Mouse (Mus musculus) neural tube, embryonic 15.5 days (tissue): ENCODE results near the gene Thegl. TPM values are rescaled to one million over a fixed set of nuclear protein-coding genes. Genes with fewer than 3 reads are reported as not detected.

ENCODE experiments used
- ATAC-seq: fragments of 200-750 bp; cut with Nextera tagmentation; 2 replicates; pipeline ENCODE4 v1.8.0; 2017; ENCODE audit warnings: mild to moderate bottlenecking, moderate TSS enrichment, moderate library complexity; ENCODE audit not compliant: low FRiP score
- H3K27ac ChIP-seq: fragments of 300-500 bp; sonication (generic); replicated peaks from 2 replicates; pipeline ENCODE4 v1.5.1; 2015; ENCODE audit warnings: mild to moderate bottlenecking, inconsistent platforms
- H3K27me3 ChIP-seq: fragments of 300-500 bp; sonication (generic); replicated peaks from 2 replicates; pipeline ENCODE4 v1.6.1; 2015; ENCODE audit warnings: inconsistent platforms
- H3K36me3 ChIP-seq: fragments of 300-500 bp; sonication (generic); 2 replicates; pipeline ENCODE4 v1.6.1; 2015; ENCODE audit warnings: inconsistent platforms
- H3K4me1 ChIP-seq: fragments of 300-500 bp; sonication (generic); 2 replicates; pipeline ENCODE4 v1.6.1; 2015; ENCODE audit warnings: inconsistent platforms
- H3K4me2 ChIP-seq: fragments of 300-500 bp; sonication (generic); 2 replicates; pipeline ENCODE4 v1.6.1; 2015; ENCODE audit warnings: inconsistent platforms, mild to moderate bottlenecking, moderate library complexity
- H3K4me3 ChIP-seq: fragments of 300-500 bp; sonication (generic); replicated peaks from 2 replicates; pipeline ENCODE4 v1.5.1; 2015; ENCODE audit warnings: mild to moderate bottlenecking, inconsistent platforms
- H3K9ac ChIP-seq: fragments of 300-500 bp; sonication (generic); replicated peaks from 2 replicates; pipeline ENCODE4 v1.6.1; 2015; ENCODE audit warnings: mild to moderate bottlenecking, inconsistent platforms
- H3K9me3 ChIP-seq: fragments of 300-500 bp; sonication (generic); replicated peaks from 2 replicates; pipeline ENCODE4 v1.6.1; 2016; ENCODE audit warnings: inconsistent platforms
- WGBS: fragments of 180-500 bp; shearing (Covaris S2); methylation state at CpG from one replicate; pipeline ENCODE4 v1.1.7; 2015; ENCODE audit warnings: mixed read lengths; 5-methylcytosine and 5-hydroxymethylcytosine counted together
- polyA plus RNA-seq: library from polyadenylated mRNA; unstranded; fragments of >200 nt; fragmentation: Nextera tagmentation; extraction: Ambion mirVana; gene quantifications from 2 replicates; pipeline ENCODE4 v1.2.1, GENCODE M21; 2015

Gene Thegl
- polyA plus RNA-seq, 1 experiment from 2014 or later: 0.75 TPM

DNA sequence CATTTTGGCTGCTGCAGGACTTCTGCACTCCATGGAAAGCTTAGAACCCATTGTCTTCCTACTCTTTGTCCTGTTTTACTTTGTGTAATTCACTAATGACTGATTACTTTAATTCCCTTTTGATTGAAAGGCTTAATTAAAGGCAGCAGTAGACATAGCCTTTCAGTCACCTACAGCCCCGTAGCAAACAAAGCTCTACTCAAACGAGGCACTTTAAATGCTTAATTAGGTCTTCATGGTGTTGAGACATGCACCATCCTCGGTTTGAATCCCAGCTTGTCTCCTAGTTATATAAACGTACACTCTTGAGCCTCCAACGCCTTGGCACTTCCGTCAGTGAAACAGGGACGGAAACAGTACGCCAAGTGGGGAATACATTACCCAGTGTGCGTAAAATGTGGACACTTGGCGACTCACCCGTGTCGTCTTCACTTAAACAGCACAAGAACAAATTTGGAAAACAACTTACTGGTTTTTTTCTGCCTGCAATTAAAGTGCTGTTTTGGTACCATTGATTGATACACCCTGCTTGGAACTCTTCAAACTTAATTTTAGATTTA lies 41.1 kb downstream of the Thegl start:
- H3K4me1 ChIP-seq: no peaks in the 10 kb centered on the region
- H3K36me3 ChIP-seq: no peaks in the 10 kb centered on the region
- H3K9ac ChIP-seq: no peak overlapping the region
- no peak overlapping the region for H3K4me2 ChIP-seq
- WGBS: 50% methylated on average over 12 of the region's 12 CpGs
- no peak for ATAC-seq
- no peak overlapping the region for H3K27ac ChIP-seq
- H3K9me3 ChIP-seq: no peaks in the 10 kb centered on the region
- H3K4me3 ChIP-seq: no peak overlapping the region
- H3K27me3 ChIP-seq: no peaks in the 10 kb centered on the region

GRCm38 (mm10) chr5:77060363-77060762 lies 44.5 kb downstream of the Thegl start:
- H3K9ac ChIP-seq: no peak overlapping the region

GRCm38 (mm10) chr5:77061372-77062038 lies 45.7 kb downstream of the Thegl start:
- WGBS: 35% methylated on average over 17 of the region's 17 CpGs

More at GRCm38 (mm10) chr5:77060363-77060762, 44.5 kb downstream of the Thegl start:
- Histone ChIP-seq H3K4me2 (no peak overlapping the region), H3K27ac (no peak overlapping the region), H3K36me3 (no peaks in the 10 kb centered on the region), H3K4me1 (no peaks in the 10 kb centered on the region), H3K9me3 (no peaks in the 10 kb centered on the region), H3K4me3 (no peak overlapping the region), H3K27me3 (no peaks in the 10 kb centered on the region)
- ATAC-seq: no peak
- WGBS: 57% methylated on average over 10 of the region's 10 CpGs

DNA sequence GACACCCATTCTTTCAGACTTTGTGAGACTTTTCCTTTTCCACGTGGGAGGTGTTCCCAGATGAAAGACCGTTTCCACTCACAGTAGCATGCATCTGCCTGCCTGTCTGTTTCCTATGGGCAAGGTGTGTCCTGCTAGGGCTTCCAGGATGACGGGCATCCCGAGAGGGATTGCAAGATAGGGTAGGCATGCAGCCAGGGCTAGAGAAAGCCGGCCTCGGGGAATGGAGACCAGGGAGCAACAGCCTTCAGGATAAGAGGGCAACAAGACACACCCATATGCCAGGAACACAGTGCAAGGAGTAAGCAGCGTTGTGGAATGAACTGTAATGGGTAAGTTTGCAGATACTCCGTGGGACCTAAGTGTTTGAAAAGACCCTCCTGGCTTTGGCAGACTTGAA lies 51.5 kb downstream of the Thegl start:
- no peak overlapping the region for H3K4me3 ChIP-seq
- ATAC-seq: no peak
- no peaks in the 10 kb centered on the region for H3K9me3 ChIP-seq
- WGBS: 82% methylated on average over 8 of the region's 8 CpGs
- H3K27ac ChIP-seq: no peak overlapping the region
- no peak overlapping the region for H3K4me2 ChIP-seq
- H3K4me1 ChIP-seq: no peaks in the 10 kb centered on the region
- no peaks in the 10 kb centered on the region for H3K36me3 ChIP-seq
- H3K9ac ChIP-seq: no peak overlapping the region
- no peaks in the 10 kb centered on the region for H3K27me3 ChIP-seq

More at GRCm38 (mm10) chr5:77061372-77062038, 45.7 kb downstream of the Thegl start:
- no peaks in the 10 kb centered on the region for H3K36me3 ChIP-seq
- ATAC-seq: no peak
- H3K4me1 ChIP-seq: no peaks in the 10 kb centered on the region
- H3K4me3 ChIP-seq: no peak overlapping the region
- no peak overlapping the region for H3K27ac ChIP-seq
- no peak overlapping the region for H3K9ac ChIP-seq
- H3K9me3 ChIP-seq: no peaks in the 10 kb centered on the region
- no peaks in the 10 kb centered on the region for H3K27me3 ChIP-seq
- peak overlapping the region; percentile 23; the same call in 1 of the 2 replicates for H3K4me2 ChIP-seq

GRCm38 (mm10) chr5:77070987-77071386 lies 55.2 kb downstream of the Thegl start:
- H3K4me3 ChIP-seq: no peak overlapping the region
- H3K4me1 ChIP-seq: no peaks in the 10 kb centered on the region
- H3K9me3 ChIP-seq: no peaks in the 10 kb centered on the region
- ATAC-seq: no peak
- WGBS: 88% methylated on average over 2 of the region's 2 CpGs
- no peak overlapping the region for H3K9ac ChIP-seq
- H3K27me3 ChIP-seq: no peaks in the 10 kb centered on the region
- no peaks in the 10 kb centered on the region for H3K36me3 ChIP-seq
- no peak overlapping the region for H3K27ac ChIP-seq
- no peak overlapping the region for H3K4me2 ChIP-seq

- Histone ChIP-seq H3K27me3 (no peaks in the 10 kb centered on the region), H3K27ac (no peak overlapping the region), H3K9me3 (no peaks in the 10 kb centered on the region), H3K4me2 (no peak overlapping the region), H3K4me3 (no peak overlapping the region), H3K9ac (no peak overlapping the region), H3K4me1 (no peaks in the 10 kb centered on the region), H3K36me3 (no peaks in the 10 kb centered on the region)
- no peak for ATAC-seq
- WGBS: 84% methylated on average over 3 of the region's 3 CpGs
Observed at GRCm38 (mm10) chr5:77071626-77072025, 55.8 kb downstream of the Thegl start.

GRCm38 (mm10) chr5:77073794-77074193 lies 58.0 kb downstream of the Thegl start:
- H3K27me3 ChIP-seq: no peaks in the 10 kb centered on the region
- no peak for ATAC-seq
- no peaks in the 10 kb centered on the region for H3K36me3 ChIP-seq
- H3K27ac ChIP-seq: no peak overlapping the region
- H3K4me3 ChIP-seq: no peak overlapping the region
- WGBS: 90% methylated on average over 8 of the region's 8 CpGs
- no peak overlapping the region for H3K9ac ChIP-seq
- H3K9me3 ChIP-seq: no peaks in the 10 kb centered on the region
- H3K4me2 ChIP-seq: no peak overlapping the region
- no peaks in the 10 kb centered on the region for H3K4me1 ChIP-seq

DNA sequence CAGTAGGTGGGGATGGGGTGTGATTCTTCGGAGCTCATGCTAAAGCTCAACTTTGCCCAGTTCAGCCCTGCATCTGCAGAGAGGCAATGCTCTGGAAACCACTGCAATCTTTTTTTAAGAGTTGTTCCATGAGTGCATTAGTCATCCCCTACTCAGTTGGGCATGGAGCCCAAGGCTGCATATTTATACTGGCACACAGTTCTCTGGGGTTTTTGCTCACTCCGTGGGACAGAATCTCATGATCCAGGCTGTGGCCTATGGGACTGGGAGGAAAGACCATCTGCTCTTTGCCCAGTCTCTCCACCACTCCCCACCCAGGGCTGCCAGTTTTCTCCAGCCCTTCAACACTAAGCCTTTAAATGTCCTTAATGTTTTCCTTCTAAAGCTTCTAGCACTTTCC lies 59.1 kb downstream of the Thegl start:
- ATAC-seq: no peak
- Histone ChIP-seq H3K9me3 (no peaks in the 10 kb centered on the region), H3K27me3 (no peaks in the 10 kb centered on the region), H3K36me3 (no peaks in the 10 kb centered on the region), H3K9ac (no peak overlapping the region), H3K27ac (no peak overlapping the region), H3K4me3 (no peak overlapping the region), H3K4me1 (no peaks in the 10 kb centered on the region), H3K4me2 (no peak overlapping the region)
- 85% methylated on average over 2 of the region's 2 CpGs for WGBS

DNA sequence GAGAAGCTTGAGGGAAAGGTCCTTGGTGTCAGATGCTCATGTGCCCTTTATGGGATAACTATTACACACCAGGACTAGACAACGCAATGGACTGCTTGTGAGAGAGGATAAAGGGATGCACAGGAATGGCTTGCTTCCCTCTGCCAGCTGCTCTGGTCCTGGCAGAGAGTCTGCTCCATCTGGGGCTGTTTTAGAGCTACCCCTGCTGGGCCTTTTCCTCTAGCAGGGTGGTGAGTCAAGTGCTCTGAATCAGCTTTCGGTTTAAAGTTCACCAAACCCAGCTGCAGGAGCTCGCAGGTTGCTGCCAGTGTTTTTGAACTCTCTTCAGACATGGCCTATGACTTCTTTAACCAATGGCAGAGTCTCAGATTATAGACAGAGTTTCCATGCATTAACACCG lies 60.1 kb downstream of the Thegl start:
- Histone ChIP-seq H3K9ac (no peak overlapping the region), H3K9me3 (no peaks in the 10 kb centered on the region), H3K27ac (no peak overlapping the region), H3K4me3 (no peak overlapping the region), H3K36me3 (no peaks in the 10 kb centered on the region), H3K27me3 (no peaks in the 10 kb centered on the region), H3K4me1 (no peaks in the 10 kb centered on the region), H3K4me2 (no peak overlapping the region)
- WGBS: 89% methylated on average over 4 of the region's 4 CpGs
- ATAC-seq: no peak

- Histone ChIP-seq H3K27ac (no peak overlapping the region), H3K27me3 (no peaks in the 10 kb centered on the region), H3K4me1 (no peaks in the 10 kb centered on the region), H3K4me2 (no peak overlapping the region), H3K36me3 (no peaks in the 10 kb centered on the region), H3K9me3 (no peaks in the 10 kb centered on the region), H3K9ac (no peak overlapping the region), H3K4me3 (no peak overlapping the region)
- 92% methylated on average over 4 of the region's 4 CpGs for WGBS
- ATAC-seq: no peak
Observed at GRCm38 (mm10) chr5:77080761-77081160, 64.9 kb downstream of the Thegl start.

DNA sequence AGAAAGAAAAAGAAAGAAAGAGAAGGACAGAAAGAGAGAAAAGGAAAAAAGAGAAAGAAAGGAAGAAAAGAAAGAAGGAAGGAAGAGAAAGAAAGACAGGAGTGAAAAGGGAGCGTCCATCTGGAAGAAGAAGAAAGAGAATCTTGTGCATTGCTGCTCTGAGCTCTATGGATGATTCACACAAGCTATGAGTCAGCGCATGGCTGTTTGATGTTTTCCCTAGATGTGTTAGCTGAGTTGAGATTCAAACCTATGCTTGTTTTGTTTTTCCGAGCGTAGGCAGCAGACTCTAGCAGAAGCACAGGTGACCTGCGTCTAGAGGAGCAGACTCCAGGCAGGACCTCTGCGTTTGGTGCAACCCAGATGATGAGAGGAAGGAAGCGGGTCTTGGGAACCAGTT lies 66.9 kb downstream of the Thegl start:
- H3K9ac ChIP-seq: no peak overlapping the region
- no peaks in the 10 kb centered on the region for H3K4me1 ChIP-seq
- H3K27me3 ChIP-seq: no peaks in the 10 kb centered on the region
- ATAC-seq: no peak
- no peaks in the 10 kb centered on the region for H3K36me3 ChIP-seq
- H3K27ac ChIP-seq: no peak overlapping the region
- H3K4me2 ChIP-seq: no peak overlapping the region
- no peaks in the 10 kb centered on the region for H3K9me3 ChIP-seq
- no peak overlapping the region for H3K4me3 ChIP-seq
- 85% methylated on average over 7 of the region's 7 CpGs for WGBS

GRCm38 (mm10) chr5:77084418-77084817 lies 68.6 kb downstream of the Thegl start:
- ATAC-seq: no peak
- Histone ChIP-seq H3K4me3 (no peak overlapping the region), H3K27ac (no peak overlapping the region), H3K4me2 (no peak overlapping the region), H3K36me3 (no peaks in the 10 kb centered on the region), H3K9ac (no peak overlapping the region), H3K27me3 (no peaks in the 10 kb centered on the region), H3K9me3 (no peaks in the 10 kb centered on the region), H3K4me1 (no peaks in the 10 kb centered on the region)
- WGBS: 90% methylated on average over 4 of the region's 4 CpGs
